Mouse (Mus musculus): ENCODE measurements around the gene Ccdc189. TPM values are rescaled to one million over a fixed set of nuclear protein-coding genes. Genes with fewer than 3 reads are reported as not detected.
A peak's percentile ranks its signal among the peaks of the same experiment; 100 is the strongest.
"Not testable (repeated sequence)": the region's sequence is repeated elsewhere in the genome, so short reads cannot be mapped to it uniquely, and the experiment has no call there.

Gene Ccdc189
- polyA plus RNA-seq (2014; fragmentation: Nextera tagmentation; extraction: Ambion mirVana): 8.6 and 9.1 TPM in 2 replicates

DNA sequence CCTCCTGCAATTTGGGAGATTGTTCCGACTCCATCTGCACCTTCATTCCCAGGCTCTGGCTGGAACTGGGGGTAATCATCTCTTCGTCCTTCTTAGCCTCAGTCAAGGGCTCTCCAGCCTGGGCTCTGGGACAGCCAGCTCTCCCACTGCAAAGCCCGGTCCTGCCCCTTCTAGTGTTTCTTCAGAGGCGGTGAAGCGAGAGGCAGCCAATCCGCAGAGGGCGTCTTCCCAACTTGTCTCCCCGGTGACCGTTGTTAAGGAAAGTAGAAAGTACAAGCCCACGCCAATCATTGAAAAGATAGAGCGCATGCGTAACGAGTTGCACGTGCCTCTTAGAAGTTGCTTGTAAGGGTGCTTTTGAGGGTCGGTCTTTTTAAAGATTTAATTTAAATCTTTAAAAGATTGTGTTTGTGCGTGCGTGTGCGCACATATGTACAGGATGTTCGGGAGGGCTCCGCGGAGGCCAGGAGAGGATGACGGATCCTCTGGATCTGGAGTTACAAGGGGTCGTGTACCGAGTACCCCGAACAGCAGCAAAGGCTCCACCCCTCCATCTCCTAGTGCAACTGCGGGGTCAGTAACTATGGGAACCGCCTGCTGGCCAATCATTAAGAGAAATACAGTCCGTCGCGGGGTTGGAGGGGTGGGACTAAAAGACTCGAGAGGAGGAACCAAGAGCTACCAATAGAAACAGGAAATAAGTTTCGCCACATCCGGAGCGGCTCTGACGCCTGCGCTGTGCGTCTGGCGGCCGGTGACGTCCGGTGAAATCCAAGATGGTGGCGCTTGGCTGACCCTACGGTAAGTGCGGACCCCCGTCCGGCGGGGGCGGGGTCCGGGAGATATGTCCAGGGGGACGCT, at the start of gene Ccdc189, which contains the start of gene Rnf40:
Gene Ccdc189 (minus strand): TSS at position 585 of the 861 bp plus-strand sequence.
Gene Rnf40 (plus strand): TSS at position 757 of the 861 bp plus-strand sequence.
- Histone ChIP-seq H3K4me1 (ENCODE audit: insufficient read depth) (peaks cover 10% of the 10 kb centered on the region), H3K27me3 (ENCODE audit: insufficient read depth, low read length) (no peaks in the 10 kb centered on the region), H3K9me3 (ENCODE audit: low read depth, low read length) (no peaks in the 10 kb centered on the region), H3K36me3 (ENCODE audit: insufficient read depth) (peaks cover 61% of the 10 kb centered on the region), H3K9ac (peak within 1 kb of the TSS; percentile 80), H3K4me3 (ENCODE audit: low read depth, low read length) (peak within 1 kb of the TSS; percentile 84), H3K4me2 (peak within 1 kb of the TSS; percentile 96), H3K27ac (ENCODE audit: low read depth) (peak within 1 kb of the TSS; percentile 77)
- TF ChIP-seq CTCF (IDR thresholded peaks at IDR 0.05; ENCODE audit: low read depth): no peak
- WGBS: under 1% methylated on average over 50 of the region's 50 CpGs
- peak; percentile 98 for ATAC-seq (ENCODE audit: insufficient read depth)
- DNase-seq: peak; percentile 98

DNA sequence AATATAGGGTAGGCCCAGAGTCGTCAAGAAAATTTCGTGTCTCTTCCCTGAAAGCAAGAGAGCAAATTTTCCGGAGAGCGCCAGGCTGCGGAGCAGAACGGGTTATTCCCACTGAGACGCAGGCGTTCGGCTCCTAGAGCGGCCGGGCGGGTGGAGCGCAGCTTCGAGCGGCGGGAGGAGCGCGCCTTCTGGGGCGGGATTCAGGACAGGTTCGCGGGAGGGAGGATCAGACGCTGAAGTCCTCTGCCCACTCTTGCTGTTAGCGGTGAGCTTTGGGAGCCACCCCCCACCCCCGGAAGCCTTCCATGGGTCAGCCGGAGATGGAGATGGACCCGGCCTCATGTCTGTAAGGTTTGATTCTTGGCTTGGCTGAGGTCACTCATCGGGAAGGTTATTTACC, 48.6 kb upstream of the Ccdc189 start:
- no peaks in the 10 kb centered on the region for H3K36me3 ChIP-seq (ENCODE audit: insufficient read depth)
- no peak for TF ChIP-seq CTCF (IDR thresholded peaks at IDR 0.05; ENCODE audit: low read depth)
- no peaks in the 10 kb centered on the region for H3K9me3 ChIP-seq (ENCODE audit: low read depth, low read length)
- H3K4me3 ChIP-seq (ENCODE audit: low read depth, low read length): peak overlapping the region; percentile 49
- under 1% methylated on average over 27 of the region's 27 CpGs for WGBS
- peak overlapping the region; percentile 51 for H3K9ac ChIP-seq
- H3K27me3 ChIP-seq (ENCODE audit: insufficient read depth, low read length): no peaks in the 10 kb centered on the region
- ATAC-seq (ENCODE audit: insufficient read depth): peak; percentile 91
- 0 out of 2 replicates have a peak overlapping the region, but pooled peaks have one; percentile 7 for H3K27ac ChIP-seq (ENCODE audit: low read depth)
- H3K4me1 ChIP-seq (ENCODE audit: insufficient read depth): no peaks in the 10 kb centered on the region
- H3K4me2 ChIP-seq: peak overlapping the region; percentile 64
- peak; percentile 90 for DNase-seq

DNA sequence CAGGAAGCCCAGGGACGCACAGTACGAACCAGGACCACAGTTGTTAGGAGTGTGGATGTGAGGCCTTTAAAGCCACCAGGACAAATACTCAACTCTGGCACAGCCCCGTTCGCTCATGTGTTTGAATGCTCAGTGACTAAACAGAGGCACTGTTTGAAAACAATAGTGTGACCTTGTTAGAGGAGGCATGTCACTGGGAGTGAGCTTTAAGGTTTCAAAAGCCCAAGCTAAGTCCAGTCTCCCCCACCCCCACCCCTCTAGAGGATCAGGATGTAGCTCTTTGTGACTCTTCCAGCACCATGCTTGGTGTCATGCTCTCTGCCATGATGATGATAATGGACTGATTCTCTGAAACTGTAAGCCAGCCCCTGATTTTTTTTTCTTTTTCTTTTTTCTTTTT, 43.0 kb upstream of the Ccdc189 start:
- Histone ChIP-seq H3K4me2 (no peak overlapping the region), H3K9ac (no peak overlapping the region), H3K4me3 (ENCODE audit: low read depth, low read length) (no peak overlapping the region), H3K4me1 (ENCODE audit: insufficient read depth) (no peaks in the 10 kb centered on the region), H3K27ac (ENCODE audit: low read depth) (no peak overlapping the region), H3K36me3 (ENCODE audit: insufficient read depth) (no peaks in the 10 kb centered on the region), H3K9me3 (ENCODE audit: low read depth, low read length) (no peaks in the 10 kb centered on the region), H3K27me3 (ENCODE audit: insufficient read depth, low read length) (no peaks in the 10 kb centered on the region)
- ATAC-seq (ENCODE audit: insufficient read depth) (no peak), DNase-seq (no peak)
- 76% methylated on average over 4 of the region's 4 CpGs for WGBS
- no peak for TF ChIP-seq CTCF (IDR thresholded peaks at IDR 0.05; ENCODE audit: low read depth)

DNA sequence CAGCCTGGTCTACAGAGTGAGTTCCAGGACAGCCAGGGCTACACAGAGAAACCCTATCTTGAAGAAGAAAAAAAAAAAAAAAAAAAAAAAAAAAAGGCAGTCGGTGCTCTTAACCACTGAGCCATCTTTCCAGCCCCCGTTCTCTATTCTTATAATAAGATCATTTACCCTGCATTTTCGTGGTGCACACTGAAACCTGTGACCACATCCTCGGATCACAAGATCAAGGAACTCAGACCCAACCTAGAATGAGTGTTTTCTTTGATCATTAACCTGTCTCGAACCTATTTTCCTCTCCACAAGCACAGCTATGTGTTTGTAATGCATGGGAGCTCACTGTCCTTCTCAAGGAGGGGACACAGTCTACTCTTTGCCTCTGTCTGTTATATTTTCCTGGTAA, 40.3 kb upstream of the Ccdc189 start:
- Histone ChIP-seq H3K9ac (no peak overlapping the region), H3K4me1 (ENCODE audit: insufficient read depth) (no peaks in the 10 kb centered on the region), H3K9me3 (ENCODE audit: low read depth, low read length) (no peaks in the 10 kb centered on the region), H3K4me2 (no peak overlapping the region), H3K27me3 (ENCODE audit: insufficient read depth, low read length) (no peaks in the 10 kb centered on the region), H3K4me3 (ENCODE audit: low read depth, low read length) (no peak overlapping the region), H3K27ac (ENCODE audit: low read depth) (no peak overlapping the region), H3K36me3 (ENCODE audit: insufficient read depth) (no peaks in the 10 kb centered on the region)
- DNase-seq (no peak), ATAC-seq (ENCODE audit: insufficient read depth) (no peak)
- WGBS: 73% methylated on average over 5 of the region's 5 CpGs
- no peak for TF ChIP-seq CTCF (IDR thresholded peaks at IDR 0.05; ENCODE audit: low read depth)

DNA sequence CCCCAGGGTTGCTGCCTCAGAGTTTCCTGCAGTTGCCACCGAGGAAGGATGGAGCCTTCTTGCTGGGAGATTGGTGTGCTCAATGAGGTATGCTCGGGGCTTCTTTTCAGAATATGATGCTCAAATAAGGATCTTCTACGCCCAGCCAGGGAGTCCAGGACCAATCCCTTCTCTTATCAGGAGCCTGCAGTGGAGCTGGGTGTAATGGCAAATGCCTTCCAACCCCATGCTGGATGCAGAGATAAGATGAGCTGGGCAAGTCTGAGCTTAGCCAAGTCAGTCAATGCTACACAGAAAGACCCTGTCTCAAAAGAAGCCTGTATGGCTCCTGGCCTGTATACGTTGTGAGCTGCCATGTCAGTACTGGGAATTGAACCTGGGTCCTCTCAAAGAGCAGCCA, 38.1 kb upstream of the Ccdc189 start:
- Histone ChIP-seq H3K9me3 (ENCODE audit: low read depth, low read length) (no peaks in the 10 kb centered on the region), H3K4me2 (no peak overlapping the region), H3K4me3 (ENCODE audit: low read depth, low read length) (no peak overlapping the region), H3K27me3 (ENCODE audit: insufficient read depth, low read length) (no peaks in the 10 kb centered on the region), H3K4me1 (ENCODE audit: insufficient read depth) (no peaks in the 10 kb centered on the region), H3K36me3 (ENCODE audit: insufficient read depth) (no peaks in the 10 kb centered on the region), H3K27ac (ENCODE audit: low read depth) (no peak overlapping the region), H3K9ac (no peak overlapping the region)
- no peak; the same call in 1 of the 2 replicates for ATAC-seq (ENCODE audit: insufficient read depth)
- TF ChIP-seq CTCF (IDR thresholded peaks at IDR 0.05; ENCODE audit: low read depth): no peak
- no peak for DNase-seq
- WGBS: 86% methylated on average over 4 of the region's 4 CpGs

DNA sequence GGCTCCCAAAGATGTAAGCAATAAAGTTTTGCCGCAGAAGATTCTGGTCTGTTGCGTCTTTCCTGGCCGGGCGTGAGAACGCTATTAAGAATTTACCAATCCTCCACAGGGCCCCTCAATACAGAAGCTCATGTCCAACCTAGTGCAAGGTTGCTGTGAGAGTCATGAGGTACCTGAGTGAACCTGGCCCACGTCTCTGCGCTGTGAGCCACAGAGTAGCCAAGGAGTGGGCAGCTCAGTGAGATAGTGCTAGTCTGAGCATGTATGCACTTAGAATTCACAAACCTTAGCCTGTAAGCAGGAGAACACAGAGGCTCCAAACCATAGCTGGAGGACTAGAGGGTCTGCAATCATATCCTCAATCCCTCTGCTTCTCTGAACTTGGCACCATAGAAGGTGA, 37.6 kb upstream of the Ccdc189 start:
- no peak for DNase-seq
- Histone ChIP-seq H3K36me3 (ENCODE audit: insufficient read depth) (no peaks in the 10 kb centered on the region), H3K4me1 (ENCODE audit: insufficient read depth) (no peaks in the 10 kb centered on the region), H3K27ac (ENCODE audit: low read depth) (no peak overlapping the region), H3K9me3 (ENCODE audit: low read depth, low read length) (no peaks in the 10 kb centered on the region), H3K4me3 (ENCODE audit: low read depth, low read length) (no peak overlapping the region), H3K9ac (no peak overlapping the region), H3K4me2 (no peak overlapping the region), H3K27me3 (ENCODE audit: insufficient read depth, low read length) (no peaks in the 10 kb centered on the region)
- 96% methylated on average over 7 of the region's 7 CpGs for WGBS
- no peak for ATAC-seq (ENCODE audit: insufficient read depth)
- TF ChIP-seq CTCF (IDR thresholded peaks at IDR 0.05; ENCODE audit: low read depth): no peak

DNA sequence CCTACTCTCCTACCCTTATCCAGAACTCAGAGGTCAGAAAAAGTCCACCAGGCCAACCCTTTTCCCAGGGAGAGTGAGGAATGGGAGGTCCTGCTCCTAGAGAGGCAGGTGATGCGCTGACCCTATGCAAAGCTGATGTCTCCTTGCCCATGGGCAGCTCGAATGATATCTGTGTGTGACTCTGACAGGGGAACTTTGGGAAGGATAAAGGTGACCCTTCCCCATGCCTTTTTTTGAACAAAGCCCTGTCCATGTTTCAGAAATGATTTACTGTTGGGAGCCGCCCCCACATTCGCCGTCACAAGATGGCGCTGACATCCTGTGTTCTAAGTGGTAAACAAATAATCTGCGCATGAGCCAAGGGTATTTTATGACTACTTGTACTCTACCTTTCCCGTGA, 30.0 kb upstream of the Ccdc189 start:
- H3K9me3 ChIP-seq (ENCODE audit: low read depth, low read length); H3K4me3 ChIP-seq (ENCODE audit: low read depth, low read length); DNase-seq; H3K4me1 ChIP-seq (ENCODE audit: insufficient read depth); H3K36me3 ChIP-seq (ENCODE audit: insufficient read depth); H3K27ac ChIP-seq (ENCODE audit: low read depth); H3K27me3 ChIP-seq (ENCODE audit: insufficient read depth, low read length); H3K9ac ChIP-seq; H3K4me2 ChIP-seq; ATAC-seq (ENCODE audit: insufficient read depth): not testable (repeated sequence)
- 94% methylated on average over 7 of the region's 8 CpGs for WGBS
